Mouse (Mus musculus) monocyte, adult 5-6 weeks (primary cell): ENCODE results near the gene Yars. TPM values are rescaled to one million over a fixed set of nuclear protein-coding genes. Genes with fewer than 3 reads are reported as not detected.

ENCODE experiments used
- ATAC-seq: fragments of 153-309, 156-312 bp; replicated peaks from 2 replicates; pipeline ENCODE4 v1.8.0; 2017; ENCODE audit warnings: mild to moderate bottlenecking; ENCODE audit not compliant: low TSS enrichment, insufficient number of reproducible peaks, severe bottlenecking, poor library complexity, low FRiP score
- total RNA-seq: library from RNA; stranded (forward); fragments of 200-1000, 200-491, 200-594 nt; gene quantifications from 3 replicates; pipeline ENCODE4 v1.2.3, GENCODE M21; 2017

Gene Yars
- total RNA-seq, 1 experiment from 2014 or later: 30.1 TPM

DNA sequence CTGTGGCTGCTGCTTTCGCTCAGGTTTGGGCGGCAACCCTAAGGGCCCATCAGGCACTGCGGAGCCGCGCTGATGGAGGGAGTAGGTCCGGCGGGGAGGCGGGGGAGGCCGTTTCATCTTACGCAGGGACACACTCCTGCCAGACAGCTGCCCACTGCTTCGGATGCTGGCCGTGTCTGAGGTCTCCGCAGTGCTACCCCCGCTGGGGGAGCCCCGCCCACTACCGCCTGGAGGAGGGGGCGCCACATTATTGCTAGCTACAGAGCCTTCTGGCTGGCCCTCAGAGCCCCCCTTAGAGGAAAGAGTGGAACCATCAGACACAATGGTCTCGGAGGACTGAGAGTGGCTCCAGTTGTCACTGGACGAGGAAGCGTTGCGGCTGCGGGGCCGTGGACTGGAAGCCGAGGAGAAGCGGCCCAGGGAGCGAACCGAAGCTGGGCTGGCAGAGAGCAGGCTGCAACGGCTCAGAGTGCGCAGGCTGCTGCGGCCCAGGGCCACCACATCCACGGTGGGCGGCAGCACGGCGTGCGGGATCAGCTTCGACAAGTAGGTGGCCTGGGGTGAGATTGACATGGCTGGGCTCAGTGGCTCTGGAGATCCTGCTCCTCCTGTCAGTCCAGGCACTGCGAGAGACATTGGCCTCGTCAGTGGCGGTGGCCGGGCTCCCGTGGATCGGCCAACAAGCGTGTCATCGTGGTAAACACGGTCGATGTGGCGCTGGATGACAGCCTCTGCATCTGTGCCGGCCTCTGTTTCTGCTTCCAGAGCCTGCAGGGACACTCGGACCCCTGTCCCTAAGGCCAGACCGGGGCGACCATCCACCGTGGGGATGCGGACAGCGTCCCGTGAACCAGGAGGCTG is 34.1 kb downstream of the Yars start:
- no peak for ATAC-seq

DNA sequence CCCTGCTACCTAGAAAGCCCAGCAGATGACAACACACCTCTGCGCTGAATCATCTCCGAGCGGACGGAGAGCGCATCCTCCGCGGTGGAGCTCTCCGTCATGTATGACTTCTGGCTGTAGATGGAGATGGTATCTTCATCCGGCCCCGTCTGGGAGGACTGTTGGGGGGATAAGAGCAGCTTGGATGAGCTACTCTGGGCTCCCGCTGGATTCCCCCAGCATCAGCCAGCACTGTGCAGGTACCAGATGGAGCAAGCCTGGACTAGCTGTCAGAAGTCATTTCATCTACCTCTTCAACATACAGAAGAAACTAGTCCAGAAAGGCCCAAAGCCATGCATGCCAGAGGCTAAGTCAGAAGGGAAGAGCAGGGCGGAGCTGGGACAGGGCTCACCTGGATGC is 35.8 kb downstream of the Yars start:
- no peak for ATAC-seq

DNA sequence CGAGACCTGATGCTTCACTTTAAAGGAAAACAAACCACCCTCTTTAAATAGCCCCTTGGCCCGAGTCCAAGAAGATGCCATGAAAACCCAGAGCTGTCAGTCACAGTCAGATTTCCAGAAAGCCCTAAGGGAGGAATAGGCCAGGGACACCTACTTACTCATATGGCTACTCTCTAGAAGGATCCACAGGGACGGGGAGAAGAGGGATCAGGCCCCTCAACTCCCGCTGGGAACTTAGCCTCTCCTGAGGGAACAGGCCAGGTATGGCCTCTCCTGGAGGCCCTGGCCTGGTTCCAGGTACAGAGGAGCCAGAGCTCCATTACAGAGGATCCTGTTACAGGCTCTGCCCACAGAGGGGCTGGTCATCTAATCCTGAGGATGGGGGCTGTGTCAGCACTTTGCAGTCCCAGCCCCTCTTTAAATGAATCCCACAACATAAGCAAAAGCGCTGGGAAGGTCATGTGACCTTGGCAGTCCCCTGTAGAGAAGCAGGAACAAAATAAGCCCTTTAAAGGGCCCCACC is 36.9 kb downstream of the Yars start:
- no peak for ATAC-seq

DNA sequence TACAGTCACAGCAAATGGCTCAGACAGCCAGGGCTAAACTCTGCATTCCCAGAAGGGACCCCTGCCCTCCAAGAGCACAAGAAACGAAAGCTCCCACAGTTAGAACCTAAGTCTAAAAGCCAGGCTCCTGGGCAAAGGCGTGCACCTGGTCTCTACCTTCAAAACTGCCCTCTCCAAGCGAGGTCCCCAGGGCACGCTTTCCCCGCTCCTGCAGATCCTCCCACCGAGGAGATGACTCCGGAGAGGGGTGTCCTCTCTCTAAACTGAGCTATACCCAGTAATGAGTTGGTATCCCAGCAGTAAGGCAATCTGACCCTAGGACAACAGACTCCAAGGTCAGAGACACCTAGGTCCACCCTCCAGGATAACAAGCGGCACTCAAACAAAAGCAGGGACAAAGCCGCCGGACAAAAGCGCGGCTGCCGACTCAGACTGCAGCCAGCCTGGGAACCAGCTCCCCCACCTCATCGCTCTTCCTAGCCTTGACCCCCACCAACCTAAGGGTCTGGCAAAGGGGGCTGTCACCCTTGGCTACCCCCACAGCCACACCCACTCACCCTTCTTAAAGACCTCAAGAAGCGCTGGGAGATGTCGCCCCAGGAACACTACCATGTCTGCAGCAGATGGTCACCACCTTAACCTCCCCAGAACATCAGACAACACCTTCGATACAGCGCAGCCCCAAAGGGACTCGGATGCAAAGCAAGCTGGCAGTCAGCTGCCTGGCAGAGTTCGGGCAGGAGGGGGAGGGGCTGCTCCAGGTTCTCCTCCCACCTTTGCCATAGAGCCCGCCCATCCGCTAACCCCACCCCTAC is 37.8 kb downstream of the Yars start:
- ATAC-seq: no peak

DNA sequence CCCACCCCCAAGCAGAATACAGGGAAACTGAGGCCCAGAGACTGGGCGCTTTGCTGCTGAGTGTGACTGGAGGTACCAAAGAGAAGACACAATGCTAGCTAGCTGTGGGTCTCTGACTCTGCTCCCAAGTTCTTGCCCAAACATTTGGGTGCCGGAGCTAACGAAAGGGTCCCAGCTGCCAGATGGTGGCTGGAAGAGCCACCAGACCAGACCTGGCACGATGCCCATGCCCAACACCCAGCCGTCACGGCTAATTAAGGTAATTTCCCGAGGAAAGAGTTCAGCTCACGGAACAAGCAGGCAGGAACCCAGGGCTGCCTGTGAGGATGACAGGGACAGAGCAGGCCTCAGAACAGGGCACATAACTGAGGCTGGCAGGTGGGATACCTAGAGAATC is 38.4 kb downstream of the Yars start:
- no peak for ATAC-seq

DNA sequence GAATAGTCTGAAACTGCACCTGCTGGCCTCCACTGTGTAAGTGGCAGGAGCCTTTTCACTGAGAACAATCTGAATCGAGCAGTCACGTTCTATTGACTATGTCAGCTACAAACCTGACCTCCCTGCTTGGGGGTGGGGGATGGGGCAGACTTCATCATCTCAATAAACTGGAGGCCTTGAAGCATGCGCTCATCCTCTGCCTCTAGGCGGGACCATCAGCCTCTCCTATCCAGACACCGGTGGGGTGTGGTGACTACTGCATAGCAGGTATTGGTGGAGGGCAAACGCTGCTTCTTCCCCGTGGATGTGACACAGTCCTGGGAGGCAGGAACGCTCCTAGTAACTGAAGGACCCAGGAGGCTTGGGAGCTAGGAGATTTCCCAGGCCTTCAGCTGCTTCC is 41.4 kb downstream of the Yars start:
- ATAC-seq: no peak

DNA sequence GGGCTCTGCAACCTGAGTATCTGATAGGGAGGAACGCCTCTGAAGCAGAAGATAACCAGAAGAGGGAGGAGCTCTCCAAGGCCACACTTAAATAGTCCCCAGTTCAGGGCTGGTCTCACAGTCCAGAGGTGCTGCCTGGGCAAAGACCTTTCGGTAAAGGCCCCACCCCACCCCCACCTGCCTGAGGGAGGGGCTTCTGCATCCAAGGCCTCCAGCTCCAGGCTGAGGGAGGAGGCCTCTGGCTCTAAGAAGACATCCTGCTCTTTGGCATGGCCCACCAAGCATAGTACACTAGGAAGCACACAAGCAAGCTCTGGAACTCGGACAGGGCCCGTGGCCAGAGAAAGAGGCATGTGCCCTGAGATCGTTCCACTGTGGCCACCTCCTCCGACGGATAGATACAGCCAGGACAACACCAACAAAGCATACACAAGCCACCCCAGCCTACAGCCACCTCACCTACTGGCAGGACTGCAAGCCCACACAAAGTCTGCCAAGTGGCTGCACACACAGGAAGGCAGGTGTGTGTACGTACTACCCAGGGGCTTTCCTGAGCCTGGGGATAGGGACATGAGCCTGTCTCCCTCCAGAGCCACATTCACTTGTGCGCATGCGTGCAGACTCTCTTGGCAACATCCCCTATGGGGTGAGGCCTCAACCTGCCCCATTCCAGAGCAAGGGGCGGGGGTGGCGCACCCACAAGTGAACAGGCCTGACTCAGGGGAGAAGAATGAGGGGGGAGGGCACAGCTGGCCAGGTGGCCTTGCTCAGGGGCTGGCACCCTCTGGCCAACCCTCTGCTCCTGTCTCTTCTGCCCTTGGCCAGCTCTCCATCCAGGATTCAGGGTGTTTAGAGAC is 42.3 kb downstream of the Yars start:
- no peak for ATAC-seq

DNA sequence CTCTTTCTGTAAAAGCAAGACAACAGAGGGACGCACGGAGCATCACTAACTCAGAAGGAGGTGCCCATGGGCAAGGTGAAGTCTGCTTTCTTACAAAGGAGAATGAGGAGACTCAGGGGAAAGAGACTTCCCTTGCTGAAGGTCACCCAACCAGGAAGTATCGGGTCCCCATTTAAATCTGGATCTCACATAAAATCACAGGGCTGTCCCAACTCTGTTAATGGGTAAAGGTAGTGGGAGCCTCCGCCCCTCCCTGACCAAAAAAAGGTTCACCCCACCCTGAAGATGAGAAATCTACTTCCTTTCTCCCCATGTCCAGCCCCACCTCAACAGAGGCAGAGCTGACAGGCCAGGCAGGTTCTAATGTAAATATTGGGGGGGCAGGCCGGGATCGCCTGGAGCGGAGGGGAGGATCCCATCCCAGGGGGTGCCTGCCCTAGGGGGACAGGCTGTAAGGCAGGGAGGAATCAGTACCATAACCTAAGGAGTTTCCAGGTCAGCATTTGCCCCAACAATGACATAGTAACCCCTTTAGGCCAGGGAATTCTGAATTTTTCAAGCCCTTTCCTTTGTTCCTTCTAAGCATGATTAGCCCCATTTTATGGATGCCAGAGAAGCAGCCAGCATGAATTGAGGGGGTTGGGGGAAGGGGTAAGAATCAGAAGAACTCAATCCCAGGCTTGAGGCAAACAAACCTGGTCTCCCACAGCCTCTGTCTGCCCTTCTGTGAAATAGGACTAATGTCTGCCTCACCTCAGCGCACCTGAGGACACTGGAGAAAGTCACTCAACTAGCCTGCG is 43.2 kb downstream of the Yars start:
- ATAC-seq: no peak

DNA sequence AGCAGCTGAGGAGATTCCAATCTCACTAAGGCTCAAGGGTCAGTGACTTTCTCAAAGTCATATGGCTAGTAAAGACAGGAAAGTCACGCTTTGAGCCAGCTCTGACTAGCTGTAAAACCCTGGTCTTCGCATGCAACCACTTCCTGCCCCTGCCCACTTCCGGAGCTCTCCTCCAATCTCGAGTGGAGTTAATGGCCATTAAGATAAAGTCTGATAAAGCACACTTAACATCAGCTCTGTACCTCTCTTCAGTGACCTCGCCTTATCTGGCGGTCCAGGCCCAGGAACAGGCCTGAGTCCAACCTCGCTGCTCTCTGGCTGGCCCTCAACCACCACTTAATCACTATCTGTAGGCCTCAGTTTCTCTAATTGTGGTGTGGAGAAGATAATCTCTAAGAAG is 44.9 kb downstream of the Yars start:
- 0 out of 2 replicates have a peak, but pooled peaks have one; percentile 32 for ATAC-seq

DNA sequence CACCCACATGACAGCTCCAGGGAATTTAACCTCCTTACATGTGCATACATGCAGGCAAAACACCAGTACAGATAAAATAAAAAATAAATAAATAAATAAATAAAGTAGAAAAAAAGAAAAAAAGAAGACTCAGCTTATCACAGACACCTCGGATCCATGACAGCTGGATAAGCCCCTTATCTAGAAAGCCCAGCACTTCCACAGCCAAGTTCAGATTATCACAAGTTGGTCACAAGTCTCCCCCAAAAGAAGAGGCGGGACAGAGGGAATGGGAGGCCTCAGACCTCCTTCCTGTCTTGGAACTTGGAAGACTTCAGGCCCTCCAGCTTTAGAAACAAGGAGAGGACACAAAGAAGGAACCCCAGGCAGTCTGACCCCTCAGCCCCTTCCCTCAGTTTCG is 45.6 kb downstream of the Yars start:
- ATAC-seq: no peak

DNA sequence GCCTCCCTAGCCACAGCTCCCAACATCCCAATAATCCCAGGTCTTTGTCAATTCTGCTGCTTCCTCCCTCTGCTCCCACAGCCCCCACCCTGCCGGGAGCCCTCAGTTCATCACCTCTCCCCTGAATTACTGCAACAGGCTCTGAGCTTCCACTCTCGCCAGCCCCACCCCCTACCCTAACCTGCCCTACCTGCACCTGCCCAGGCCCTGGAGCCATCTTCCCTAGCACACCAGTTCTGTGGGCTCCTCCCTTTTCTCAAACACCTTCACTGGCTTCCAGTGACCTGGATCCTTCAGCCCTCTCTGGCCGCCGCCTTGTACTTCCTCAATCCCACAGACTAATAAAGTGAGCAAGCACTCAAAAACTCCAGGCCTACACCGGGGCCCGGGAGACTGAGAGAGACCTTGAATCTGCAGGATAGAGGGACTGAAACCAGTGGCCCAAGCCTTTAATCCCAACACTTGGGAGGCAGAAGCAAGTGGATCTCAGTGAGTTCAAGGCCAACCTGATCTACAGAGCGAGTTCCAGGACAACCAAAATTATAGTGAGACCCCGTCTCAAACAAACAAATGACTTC is 46.8 kb downstream of the Yars start:
- no peak for ATAC-seq

DNA sequence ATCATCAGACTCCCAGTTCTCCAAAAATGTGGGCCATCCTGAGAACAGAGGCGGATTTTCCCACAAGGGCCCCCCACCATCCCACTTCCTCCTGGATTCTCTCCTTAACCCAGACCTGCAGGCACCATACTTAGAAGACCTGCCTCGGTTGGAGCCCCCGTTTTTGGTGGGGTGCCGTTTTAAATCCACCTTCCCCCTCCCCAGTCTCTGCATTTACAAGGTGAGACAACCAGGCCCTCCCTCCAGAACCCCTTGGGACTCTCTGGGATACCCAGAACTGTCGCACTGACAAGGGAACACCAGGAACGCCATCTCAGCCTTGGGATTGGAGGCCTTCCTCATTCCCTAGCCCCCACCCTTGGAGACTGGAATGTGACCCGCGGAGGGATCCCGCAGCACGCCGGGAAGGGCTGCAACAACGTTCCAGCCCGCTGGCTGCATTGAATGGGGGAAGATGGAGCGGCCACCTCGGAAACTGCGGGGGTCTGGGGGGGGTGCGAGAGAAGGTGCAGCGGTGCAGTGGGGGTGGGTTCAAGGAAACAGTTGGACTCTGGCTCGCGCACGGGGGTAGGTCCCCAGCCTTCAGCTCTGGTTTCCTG is 48.4 kb downstream of the Yars start:
- no peak for ATAC-seq

DNA sequence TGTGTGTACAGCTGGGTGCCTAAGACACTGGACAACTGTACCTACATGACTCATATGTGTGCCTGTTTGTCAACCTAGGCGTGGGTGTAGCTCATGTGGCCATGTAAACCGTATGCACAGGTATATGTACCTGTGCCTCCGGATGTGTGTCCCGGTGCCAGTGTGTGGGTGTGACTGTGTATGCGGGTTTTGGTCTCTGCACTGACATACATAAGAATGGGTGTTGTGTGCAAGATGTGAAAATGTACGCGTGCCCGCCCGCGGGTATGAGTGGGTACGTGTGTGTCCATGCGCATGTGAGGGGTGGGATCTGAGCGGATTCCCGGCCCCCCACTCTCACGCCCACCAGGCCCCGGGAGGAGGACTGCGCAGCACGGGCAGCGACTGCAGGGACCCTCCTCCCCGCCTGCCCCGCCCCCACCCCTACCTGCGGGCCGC is 49.0 kb downstream of the Yars start:
- no peak for ATAC-seq

DNA sequence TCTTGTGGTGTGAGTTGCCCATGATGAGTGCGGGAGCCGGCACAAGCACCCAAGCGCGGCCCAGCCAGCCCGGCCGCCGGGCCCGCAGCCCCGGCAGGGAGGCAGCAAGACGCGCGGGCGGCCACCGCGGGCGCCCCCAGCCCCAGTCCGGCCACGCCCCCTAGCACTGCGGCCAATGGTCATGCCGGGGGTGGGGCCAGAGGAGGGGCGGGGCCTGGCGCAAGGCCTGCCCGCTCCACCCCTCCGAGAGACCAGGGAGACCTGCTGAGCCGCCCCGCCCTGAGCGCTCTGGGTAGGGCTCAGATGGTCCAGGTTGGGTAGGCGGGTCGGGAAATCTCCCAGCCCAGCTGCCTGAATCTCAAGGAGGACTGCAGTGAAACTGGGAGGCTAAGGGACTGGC is 49.5 kb downstream of the Yars start:
- no peak for ATAC-seq

DNA sequence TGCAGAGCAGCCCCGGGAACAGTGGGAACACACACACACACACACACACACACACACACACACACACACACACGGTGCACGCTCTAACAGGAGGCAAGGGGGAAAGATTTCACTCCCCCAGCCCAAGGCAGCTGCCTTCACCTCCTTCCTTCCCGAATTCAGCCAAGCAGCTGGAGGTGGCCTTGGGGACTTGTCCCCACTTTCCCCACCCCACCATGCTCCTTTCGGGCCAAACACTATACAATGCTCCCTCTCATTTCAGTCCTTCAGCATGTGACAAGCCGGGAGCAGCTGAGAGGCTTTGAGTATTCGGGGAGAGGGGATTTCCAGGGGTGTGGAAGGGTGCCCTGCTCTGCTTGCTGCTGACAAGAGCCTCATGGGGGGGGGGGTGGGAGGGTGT is 52.3 kb downstream of the Yars start:
- ATAC-seq: no peak

DNA sequence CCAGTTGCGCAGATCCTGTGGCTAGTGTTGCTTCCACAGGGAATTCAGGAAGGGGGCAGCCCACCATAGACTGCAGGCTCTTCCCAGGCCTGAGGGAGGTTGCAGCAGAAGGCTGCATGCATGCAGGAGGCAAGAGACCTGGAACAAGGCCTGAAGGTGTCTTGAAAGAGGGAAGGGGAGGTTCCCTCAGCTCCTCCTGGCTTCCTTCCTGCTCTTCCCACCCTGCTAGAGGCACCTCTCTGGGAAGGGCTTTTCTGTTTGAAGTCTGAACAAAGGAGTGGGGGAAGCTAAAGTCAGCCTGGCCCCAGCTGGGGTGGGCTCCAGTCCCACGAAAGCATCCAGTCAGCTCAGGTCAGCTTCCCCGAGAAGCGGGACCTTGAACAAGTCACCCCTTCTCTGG is 52.8 kb downstream of the Yars start:
- ATAC-seq: no peak

DNA sequence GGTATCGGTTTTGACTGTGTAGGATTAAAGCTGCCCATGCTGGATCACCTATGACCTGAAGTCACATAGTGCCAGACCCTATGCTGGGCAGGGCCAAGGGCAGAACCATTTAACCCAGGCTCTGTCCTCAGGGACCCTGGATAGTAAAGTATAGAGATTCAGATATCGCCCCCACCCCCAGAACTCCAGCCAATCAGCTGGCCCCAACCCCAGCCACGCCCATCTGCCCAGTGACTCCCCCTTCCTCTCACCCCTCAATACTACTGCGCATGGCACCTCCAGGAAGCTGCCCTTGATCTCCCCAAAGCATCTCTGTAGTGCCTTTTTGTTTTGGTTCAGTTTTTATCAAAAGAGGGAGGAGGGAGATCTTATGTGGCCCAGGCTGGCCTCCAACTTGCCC is 53.2 kb downstream of the Yars start:
- ATAC-seq: no peak
